Mouse (Mus musculus) stomach, embryonic 16.5 days (tissue): ENCODE data around the gene Cryba4. TPM values are rescaled to one million over a fixed set of nuclear protein-coding genes. Genes with fewer than 3 reads are reported as not detected.

Experiments
- ATAC-seq: fragments of 200-750 bp; cut with Nextera tagmentation; 2 replicates; pipeline ENCODE4 v1.8.0; 2017; ENCODE audit warnings: moderate number of reproducible peaks, moderate TSS enrichment; ENCODE audit not compliant: insufficient read depth, low FRiP score
- H3K27ac ChIP-seq: fragments of 300-500 bp; sonication (generic); 2 replicates; pipeline ENCODE4 v1.5.1; 2014; ENCODE audit warnings: low read length
- H3K27me3 ChIP-seq: fragments of 300-500 bp; sonication (generic); 2 replicates; pipeline ENCODE4 v1.6.1; 2014; ENCODE audit warnings: low read length, control low read depth, mixed read lengths; ENCODE audit not compliant: control insufficient read depth, insufficient read depth
- H3K36me3 ChIP-seq: fragments of 300-500 bp; sonication (generic); 2 replicates; pipeline ENCODE4 v1.6.1; 2014; ENCODE audit warnings: low read length; ENCODE audit not compliant: control insufficient read depth, insufficient read depth
- H3K4me1 ChIP-seq: fragments of 300-500 bp; sonication (generic); 2 replicates; pipeline ENCODE4 v1.6.1; 2014; ENCODE audit warnings: low read length, control low read depth, mixed read lengths; ENCODE audit not compliant: control insufficient read depth, insufficient read depth
- H3K4me2 ChIP-seq: fragments of 300-500 bp; sonication (generic); 2 replicates; pipeline ENCODE4 v1.6.1; 2014; ENCODE audit warnings: low read depth, low read length, mixed read lengths
- H3K4me3 ChIP-seq: fragments of 300-500 bp; sonication (generic); replicated peaks from 2 replicates; pipeline ENCODE4 v1.5.1; 2014; ENCODE audit warnings: mild to moderate bottlenecking, low read length
- H3K9ac ChIP-seq: fragments of 300-500 bp; sonication (generic); 2 replicates; pipeline ENCODE4 v1.6.1; 2014; ENCODE audit warnings: low read length
- H3K9me3 ChIP-seq: fragments of 300-500 bp; sonication (generic); replicated peaks from 2 replicates; pipeline ENCODE4 v1.6.1; 2016; ENCODE audit warnings: low read length, control low read depth; ENCODE audit not compliant: control insufficient read depth
- WGBS: fragments of 180-500 bp; shearing (Covaris S2); extraction: QIAGEN DNeasy Blood & Tissue Kit; methylation state at CpG from one replicate; pipeline ENCODE4 v1.1.7; 2014; 5-methylcytosine and 5-hydroxymethylcytosine counted together
- polyA plus RNA-seq: library from polyadenylated mRNA; unstranded; fragments of >200 nt; fragmentation: Nextera tagmentation; extraction: Ambion mirVana; gene quantifications from 2 replicates; pipeline ENCODE4 v1.2.1, GENCODE M21; 2015

Gene Cryba4
- polyA plus RNA-seq, 1 experiment from 2014 or later: 1.9 TPM

GRCm38 (mm10) chr5:112295162-112295561 lies 42.8 kb upstream of the Cryba4 start:
- Histone ChIP-seq H3K4me3 (no peak overlapping the region), H3K9ac (no peak overlapping the region), H3K4me2 (no peak overlapping the region), H3K27ac (no peak overlapping the region), H3K9me3 (no peaks in the 10 kb centered on the region), H3K4me1 (peaks cover 7% of the 10 kb centered on the region; the same call in 1 of the 2 replicates), H3K36me3 (no peaks in the 10 kb centered on the region), H3K27me3 (no peaks in the 10 kb centered on the region)
- 65% methylated on average over 8 of the region's 8 CpGs for WGBS
- no peak for ATAC-seq

DNA sequence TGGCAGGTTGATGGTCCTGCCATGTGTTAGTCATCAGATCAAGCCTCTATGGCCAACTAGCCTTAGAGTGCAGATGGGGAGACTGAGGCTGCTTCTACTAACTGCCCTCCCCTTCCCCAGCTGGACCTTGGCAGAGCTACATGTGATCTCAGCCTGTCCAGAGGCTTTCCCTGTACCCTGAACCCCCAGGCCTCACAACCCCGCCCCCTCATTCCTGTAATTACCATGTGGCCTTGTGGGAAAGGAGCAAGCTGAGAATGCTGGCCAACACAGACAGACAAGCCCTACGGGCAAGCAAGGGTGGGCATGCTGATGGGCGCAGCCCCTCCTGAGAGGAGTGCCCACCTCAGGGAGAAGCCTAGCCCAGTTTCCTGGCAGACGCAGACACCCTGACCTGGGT lies 42.4 kb upstream of the Cryba4 start:
- no peaks in the 10 kb centered on the region for H3K9me3 ChIP-seq
- no peak overlapping the region for H3K9ac ChIP-seq
- H3K4me1 ChIP-seq: 0 out of 2 replicates have a peak, but pooled peaks cover 7% of the 10 kb centered on the region
- WGBS: 77% methylated on average over 4 of the region's 4 CpGs
- H3K4me2 ChIP-seq: no peak overlapping the region
- no peaks in the 10 kb centered on the region for H3K27me3 ChIP-seq
- H3K36me3 ChIP-seq: no peaks in the 10 kb centered on the region
- H3K27ac ChIP-seq: no peak overlapping the region
- H3K4me3 ChIP-seq: no peak overlapping the region
- no peak for ATAC-seq

- Histone ChIP-seq H3K4me1 (0 out of 2 replicates have a peak, but pooled peaks cover 9% of the 10 kb centered on the region), H3K9ac (no peak overlapping the region), H3K36me3 (no peaks in the 10 kb centered on the region), H3K4me2 (no peak overlapping the region), H3K9me3 (no peaks in the 10 kb centered on the region), H3K27ac (no peak overlapping the region), H3K4me3 (no peak overlapping the region), H3K27me3 (no peaks in the 10 kb centered on the region)
- no peak for ATAC-seq
- 48% methylated on average over 2 of the region's 2 CpGs for WGBS
Observed at GRCm38 (mm10) chr5:112293800-112294199, 41.5 kb upstream of the Cryba4 start.

DNA sequence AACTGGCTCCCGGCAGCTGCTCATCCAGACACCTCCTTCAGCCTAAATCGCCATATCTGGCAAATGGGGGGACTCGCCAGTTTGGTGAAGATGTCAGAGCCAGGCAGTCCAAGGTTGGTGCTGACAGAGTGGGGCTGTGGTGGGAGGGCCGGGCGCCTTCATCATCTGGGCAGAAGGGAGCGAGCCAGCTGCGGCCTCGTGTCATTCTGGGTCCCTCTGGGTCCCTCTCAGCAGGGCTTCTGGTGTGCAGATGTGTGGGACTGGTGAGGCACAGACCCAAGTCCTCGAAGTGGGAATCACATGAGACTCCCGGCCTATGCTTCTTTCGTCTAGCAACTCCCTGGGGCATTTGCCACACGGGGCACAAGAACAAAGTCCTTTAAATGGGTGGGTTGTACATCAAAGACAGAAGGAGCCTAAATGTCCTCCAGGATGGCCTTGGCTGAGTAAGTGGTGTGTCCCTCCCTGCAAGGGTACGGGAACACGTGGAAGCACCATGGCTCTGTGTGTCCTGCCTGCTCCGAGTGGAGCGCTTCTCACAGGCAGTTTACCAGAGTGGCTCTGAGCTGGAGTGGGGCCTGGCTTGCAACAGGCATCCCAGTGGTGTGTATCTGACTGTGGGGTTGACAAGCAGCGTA lies 40.1 kb upstream of the Cryba4 start:
- no peaks in the 10 kb centered on the region for H3K27me3 ChIP-seq
- H3K9ac ChIP-seq: no peak overlapping the region
- H3K4me1 ChIP-seq: peaks cover 18% of the 10 kb centered on the region
- H3K4me3 ChIP-seq: no peak overlapping the region
- no peak overlapping the region for H3K4me2 ChIP-seq
- WGBS: 82% methylated on average over 17 of the region's 17 CpGs
- H3K9me3 ChIP-seq: no peaks in the 10 kb centered on the region
- H3K27ac ChIP-seq: no peak overlapping the region
- no peaks in the 10 kb centered on the region for H3K36me3 ChIP-seq
- ATAC-seq: no peak

DNA sequence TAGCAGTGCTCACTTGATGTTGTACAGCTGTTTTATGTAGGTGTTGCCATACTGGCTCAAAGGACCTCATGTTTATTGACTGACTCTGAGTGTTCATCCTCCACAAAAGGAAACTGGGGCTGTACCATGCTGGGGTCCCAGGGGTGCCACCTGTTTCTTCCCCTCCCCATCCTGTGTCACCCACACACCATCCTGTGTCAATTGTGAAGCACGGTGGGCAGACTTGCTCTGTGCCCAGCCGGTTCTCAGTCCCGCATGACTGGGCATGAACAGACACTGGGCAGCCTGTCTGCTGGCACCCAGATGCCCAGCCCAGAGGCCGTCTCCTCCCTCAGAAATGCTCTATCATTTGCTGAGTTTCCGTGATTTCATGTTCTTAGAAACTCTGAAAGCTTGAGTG lies 39.5 kb upstream of the Cryba4 start:
- ATAC-seq: no peak
- no peak overlapping the region for H3K9ac ChIP-seq
- H3K27me3 ChIP-seq: no peaks in the 10 kb centered on the region
- H3K4me2 ChIP-seq: no peak overlapping the region
- H3K36me3 ChIP-seq: no peaks in the 10 kb centered on the region
- no peaks in the 10 kb centered on the region for H3K9me3 ChIP-seq
- H3K27ac ChIP-seq: no peak overlapping the region
- WGBS: 91% methylated on average over 5 of the region's 5 CpGs
- H3K4me3 ChIP-seq: no peak overlapping the region
- H3K4me1 ChIP-seq: peaks cover 19% of the 10 kb centered on the region

- WGBS: 93% methylated on average over 8 of the region's 8 CpGs
- Histone ChIP-seq H3K4me2 (no peak overlapping the region), H3K9me3 (no peaks in the 10 kb centered on the region), H3K9ac (no peak overlapping the region), H3K27ac (no peak overlapping the region), H3K27me3 (no peaks in the 10 kb centered on the region), H3K4me1 (peaks cover 20% of the 10 kb centered on the region), H3K4me3 (no peak overlapping the region), H3K36me3 (no peaks in the 10 kb centered on the region)
- ATAC-seq: no peak
Observed at GRCm38 (mm10) chr5:112290536-112290880, 38.2 kb upstream of the Cryba4 start.

- H3K27ac ChIP-seq: no peak overlapping the region
- no peak for ATAC-seq
- no peaks in the 10 kb centered on the region for H3K9me3 ChIP-seq
- no peak overlapping the region for H3K4me3 ChIP-seq
- WGBS: 81% methylated on average over 16 of the region's 16 CpGs
- H3K4me2 ChIP-seq: no peak overlapping the region
- H3K27me3 ChIP-seq: no peaks in the 10 kb centered on the region
- H3K9ac ChIP-seq: no peak overlapping the region; the same call in 1 of the 2 replicates
- H3K4me1 ChIP-seq: peaks cover 20% of the 10 kb centered on the region
- H3K36me3 ChIP-seq: no peaks in the 10 kb centered on the region
Observed at GRCm38 (mm10) chr5:112289819-112290535, 37.7 kb upstream of the Cryba4 start.

DNA sequence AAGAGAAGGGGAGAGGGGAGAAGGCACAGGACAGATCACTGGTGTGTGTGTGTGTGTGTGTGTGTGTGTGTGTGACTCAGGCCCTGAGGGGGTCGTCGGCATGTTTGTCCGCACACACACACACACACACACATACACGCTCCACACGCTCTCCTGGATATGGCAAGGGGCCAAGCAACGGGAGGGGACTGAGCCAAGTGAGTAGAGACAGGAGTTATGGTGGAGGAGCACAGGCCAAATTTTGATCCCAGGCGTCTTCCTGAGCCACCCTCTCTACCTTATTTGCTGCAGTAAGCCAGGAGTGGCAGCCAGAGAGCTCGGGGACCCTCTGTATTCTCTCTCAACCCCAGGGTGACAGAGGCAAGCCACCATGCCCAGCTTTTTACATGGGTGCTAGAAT lies 36.9 kb upstream of the Cryba4 start:
- no peak overlapping the region for H3K27ac ChIP-seq
- H3K36me3 ChIP-seq: no peaks in the 10 kb centered on the region
- H3K4me2 ChIP-seq: no peak overlapping the region
- peaks cover 20% of the 10 kb centered on the region for H3K4me1 ChIP-seq
- H3K4me3 ChIP-seq: 0 out of 2 replicates have a peak overlapping the region, but pooled peaks have one; percentile 4
- 50% methylated on average over 8 of the region's 8 CpGs for WGBS
- no peak overlapping the region for H3K9ac ChIP-seq
- no peaks in the 10 kb centered on the region for H3K27me3 ChIP-seq
- no peaks in the 10 kb centered on the region for H3K9me3 ChIP-seq
- ATAC-seq: no peak; the same call in 1 of the 2 replicates
